Mouse (Mus musculus) cerebellum, adult 2 months (tissue): ENCODE measurements at regions not wholly inside any gene's neighbourhood (a gene's known extent, or its start where the extent isn't known, plus 50 kb on each side); places are given as distances from the start of the nearest gene placed in this dataset.

Experiments
- CTCF ChIP-seq: fragments of 200-500 bp; IDR thresholded peaks from 2 replicates; pipeline ENCODE4 v1.5.1; 2011; ENCODE audit warnings: low read depth, mild to moderate bottlenecking, control low read depth, low read length, moderate library complexity, borderline replicate concordance; ENCODE audit not compliant: insufficient read depth
- POLR2A ChIP-seq: fragments of 200-500 bp; IDR thresholded peaks from 2 replicates; pipeline ENCODE4 v1.6.1; 2011; ENCODE audit warnings: low read length, control low read depth, borderline replicate concordance; ENCODE audit not compliant: insufficient read depth

GRCm38 (mm10) chr12:93486381-93486780 lies 1637.4 kb upstream of the Sel1l start:
- TF ChIP-seq POLR2A (no peak), CTCF (no peak)
